Mouse (Mus musculus): ENCODE measurements around the gene Cyp2c23. TPM values are rescaled to one million over a fixed set of nuclear protein-coding genes. Genes with fewer than 3 reads are reported as not detected.

The Cyp2c23 gene
- polyA plus RNA-seq, 2 experiments = 0.05 to 0.12 TPM

GRCm38 (mm10) chr19:44042121-44042520, 13.1 kb upstream of the Cyp2c23 start:
- ATAC-seq (ENCODE audit: low FRiP score, low read depth) = no peak
- no peak for DNase-seq (ENCODE audit: low spot score)
- H3K4me3 ChIP-seq (replicated peaks; ENCODE audit: low read length) = no peak overlapping the region
- no peaks in the 10 kb centered on the region for H3K4me1 ChIP-seq (ENCODE audit: control insufficient read depth, insufficient read depth, low read length)
- no peak for TF ChIP-seq POLR2A (IDR thresholded peaks at IDR 0.05; ENCODE audit: borderline replicate concordance, extremely low read depth, insufficient read depth, insufficient read length)
- H3K27me3 ChIP-seq (ENCODE audit: control insufficient read depth, insufficient read depth, low read length) = no peaks in the 10 kb centered on the region
- no peaks in the 10 kb centered on the region for H3K9me3 ChIP-seq (ENCODE audit: control insufficient read depth, low read length)
- H3K9ac ChIP-seq (ENCODE audit: low read depth, low read length, severe bottlenecking) = no peak overlapping the region
- H3K36me3 ChIP-seq (ENCODE audit: control insufficient read depth, insufficient read depth, low read length) = peaks cover 63% of the 10 kb centered on the region
- H3K27ac ChIP-seq (replicated peaks; ENCODE audit: low read depth, low read length) = no peak overlapping the region
- H3K4me2 ChIP-seq (replicated peaks; ENCODE audit: low read depth, low read length, severe bottlenecking) = no peak overlapping the region
- 82% methylated on average over 5 of the region's 5 CpGs for WGBS

- no peak overlapping the region for H3K4me3 ChIP-seq (replicated peaks; ENCODE audit: low read length)
- 91% methylated on average over 5 of the region's 5 CpGs for WGBS
Observed at GRCm38 (mm10) chr19:44033396-44033795, 4.4 kb upstream of the Cyp2c23 start.

DNA sequence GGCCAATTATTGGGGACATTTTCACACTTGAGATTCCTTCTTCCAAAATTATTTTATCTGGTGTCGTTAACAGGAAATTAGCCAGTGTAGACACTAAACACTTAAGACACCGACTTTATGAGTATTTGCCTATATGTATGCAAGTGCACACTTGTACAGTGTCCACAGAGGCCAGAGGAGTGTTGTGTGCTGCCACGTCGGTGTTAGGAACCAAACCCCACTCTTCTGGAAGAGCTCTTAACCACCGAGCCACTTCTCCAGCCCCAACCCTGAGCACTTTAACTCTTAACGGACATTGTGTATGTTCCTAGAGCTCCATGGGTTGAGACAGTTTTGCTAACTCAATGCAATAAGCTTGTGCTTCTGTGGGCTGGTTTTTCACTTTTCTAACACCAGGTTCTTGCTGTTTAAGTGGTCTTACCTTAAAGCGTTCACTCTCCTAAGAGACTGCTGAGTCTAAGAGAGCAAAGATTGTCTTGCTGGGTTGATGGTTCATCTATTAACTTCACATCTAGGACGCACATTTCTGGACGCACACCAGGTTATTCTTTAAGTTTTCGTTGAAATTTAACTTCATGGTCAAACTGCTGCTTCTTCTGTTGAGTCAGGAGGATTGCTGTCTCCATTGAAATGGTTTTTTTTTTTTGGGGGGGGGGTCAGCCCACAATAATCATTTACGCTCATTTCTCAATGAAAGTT, 3.2 kb upstream of the Cyp2c23 start:
- ATAC-seq (ENCODE audit: low FRiP score, low read depth) = no peak
- H3K4me3 ChIP-seq (replicated peaks; ENCODE audit: low read length) = no peak overlapping the region
- no peak overlapping the region for H3K9ac ChIP-seq (ENCODE audit: low read depth, low read length, severe bottlenecking)
- DNase-seq (ENCODE audit: low spot score) = no peak
- H3K4me2 ChIP-seq (replicated peaks; ENCODE audit: low read depth, low read length, severe bottlenecking) = no peak overlapping the region
- no peaks in the 10 kb centered on the region for H3K9me3 ChIP-seq (ENCODE audit: control insufficient read depth, low read length)
- H3K36me3 ChIP-seq (ENCODE audit: control insufficient read depth, insufficient read depth, low read length) = peaks cover 23% of the 10 kb centered on the region
- H3K27ac ChIP-seq (replicated peaks; ENCODE audit: low read depth, low read length) = no peak overlapping the region
- H3K4me1 ChIP-seq (ENCODE audit: control insufficient read depth, insufficient read depth, low read length) = no peaks in the 10 kb centered on the region
- TF ChIP-seq POLR2A (IDR thresholded peaks at IDR 0.05; ENCODE audit: borderline replicate concordance, extremely low read depth, insufficient read depth, insufficient read length) = no peak
- no peaks in the 10 kb centered on the region for H3K27me3 ChIP-seq (ENCODE audit: control insufficient read depth, insufficient read depth, low read length)
- WGBS = 88% methylated on average over 11 of the region's 11 CpGs

More at GRCm38 (mm10) chr19:44033396-44033795, 4.4 kb upstream of the Cyp2c23 start:
- no peaks in the 10 kb centered on the region for H3K4me1 ChIP-seq (ENCODE audit: control insufficient read depth, insufficient read depth, low read length)
- no peak overlapping the region for H3K4me2 ChIP-seq (replicated peaks; ENCODE audit: low read depth, low read length, severe bottlenecking)
- no peak for DNase-seq (ENCODE audit: low spot score)
- H3K9me3 ChIP-seq (ENCODE audit: control insufficient read depth, low read length) = no peaks in the 10 kb centered on the region
- no peaks in the 10 kb centered on the region for H3K27me3 ChIP-seq (ENCODE audit: control insufficient read depth, insufficient read depth, low read length)
- H3K36me3 ChIP-seq (ENCODE audit: control insufficient read depth, insufficient read depth, low read length) = peaks cover 33% of the 10 kb centered on the region
- no peak for TF ChIP-seq POLR2A (IDR thresholded peaks at IDR 0.05; ENCODE audit: borderline replicate concordance, extremely low read depth, insufficient read depth, insufficient read length)
- H3K9ac ChIP-seq (ENCODE audit: low read depth, low read length, severe bottlenecking) = no peak overlapping the region
- no peak overlapping the region for H3K27ac ChIP-seq (replicated peaks; ENCODE audit: low read depth, low read length)
- no peak for ATAC-seq (ENCODE audit: low FRiP score, low read depth)

GRCm38 (mm10) chr19:44030024-44030423, 1.0 kb upstream of the Cyp2c23 start:
- Histone ChIP-seq H3K4me2 (replicated peaks; ENCODE audit: low read depth, low read length, severe bottlenecking) (no peak overlapping the region), H3K36me3 (ENCODE audit: control insufficient read depth, insufficient read depth, low read length) (peaks cover 6% of the 10 kb centered on the region; the same call in 1 of the 2 replicates), H3K9ac (ENCODE audit: low read depth, low read length, severe bottlenecking) (no peak overlapping the region), H3K4me3 (replicated peaks; ENCODE audit: low read length) (no peak overlapping the region), H3K9me3 (ENCODE audit: control insufficient read depth, low read length) (no peaks in the 10 kb centered on the region), H3K27me3 (ENCODE audit: control insufficient read depth, insufficient read depth, low read length) (no peaks in the 10 kb centered on the region), H3K27ac (replicated peaks; ENCODE audit: low read depth, low read length) (no peak overlapping the region), H3K4me1 (ENCODE audit: control insufficient read depth, insufficient read depth, low read length) (no peaks in the 10 kb centered on the region)
- 92% methylated on average over 5 of the region's 5 CpGs for WGBS
- no peak for TF ChIP-seq POLR2A (IDR thresholded peaks at IDR 0.05; ENCODE audit: borderline replicate concordance, extremely low read depth, insufficient read depth, insufficient read length)
- ATAC-seq (ENCODE audit: low FRiP score, low read depth) (no peak), DNase-seq (ENCODE audit: low spot score) (no peak)

- WGBS = 59% methylated on average over 8 of the region's 8 CpGs
- no peak overlapping the region for H3K27ac ChIP-seq (replicated peaks; ENCODE audit: low read depth, low read length)
- no peak overlapping the region for H3K4me3 ChIP-seq (replicated peaks; ENCODE audit: low read length)
- ATAC-seq (ENCODE audit: low FRiP score, low read depth) = no peak
- H3K9me3 ChIP-seq (ENCODE audit: control insufficient read depth, low read length) = no peaks in the 10 kb centered on the region
- DNase-seq (ENCODE audit: low spot score) = no peak
- H3K4me2 ChIP-seq (replicated peaks; ENCODE audit: low read depth, low read length, severe bottlenecking) = no peak overlapping the region
- no peaks in the 10 kb centered on the region for H3K27me3 ChIP-seq (ENCODE audit: control insufficient read depth, insufficient read depth, low read length)
- no peak overlapping the region for H3K9ac ChIP-seq (ENCODE audit: low read depth, low read length, severe bottlenecking)
- no peaks in the 10 kb centered on the region for H3K36me3 ChIP-seq (ENCODE audit: control insufficient read depth, insufficient read depth, low read length)
- no peaks in the 10 kb centered on the region for H3K4me1 ChIP-seq (ENCODE audit: control insufficient read depth, insufficient read depth, low read length)
- TF ChIP-seq POLR2A (IDR thresholded peaks at IDR 0.05; ENCODE audit: borderline replicate concordance, extremely low read depth, insufficient read depth, insufficient read length) = no peak
Observed at GRCm38 (mm10) chr19:44026956-44027530, 2.0 kb downstream of the Cyp2c23 start.
